Mouse (Mus musculus) hematopoietic stem cell, adult 5-6 weeks (primary cell): Measurements from ENCODE around the gene Hcn4. TPM values are rescaled to one million over a fixed set of nuclear protein-coding genes. Genes with fewer than 3 reads are reported as not detected.

Experiments used
- ATAC-seq, 2 experiments: fragments of 125-278 bp in 1 of 2; replicated peaks in 1 of 2; 2 replicates each; pipeline ENCODE4 v1.8.0; 2016 to 2017; ENCODE audit warnings: inconsistent platforms in 2 of 2, mild to moderate bottlenecking in 2 of 2, moderate number of reproducible peaks in 2 of 2, low read depth in 1 of 2, moderate TSS enrichment in 1 of 2; ENCODE audit not compliant: low FRiP score in 2 of 2, poor library complexity in 2 of 2, severe bottlenecking in 2 of 2, insufficient read depth in 1 of 2, low TSS enrichment in 1 of 2
- total RNA-seq: library from RNA; stranded (forward); fragments of 172-1452, 232-1000 nt; gene quantifications from 2 replicates; pipeline ENCODE4 v1.2.3, GENCODE M21; 2017

The Hcn4 gene
- total RNA-seq, 1 experiment from 2014 or later, result not detected

GRCm38 (mm10) chr9:58838504-58838903 lies 15.3 kb downstream of the Hcn4 start:
- no peak for ATAC-seq

DNA sequence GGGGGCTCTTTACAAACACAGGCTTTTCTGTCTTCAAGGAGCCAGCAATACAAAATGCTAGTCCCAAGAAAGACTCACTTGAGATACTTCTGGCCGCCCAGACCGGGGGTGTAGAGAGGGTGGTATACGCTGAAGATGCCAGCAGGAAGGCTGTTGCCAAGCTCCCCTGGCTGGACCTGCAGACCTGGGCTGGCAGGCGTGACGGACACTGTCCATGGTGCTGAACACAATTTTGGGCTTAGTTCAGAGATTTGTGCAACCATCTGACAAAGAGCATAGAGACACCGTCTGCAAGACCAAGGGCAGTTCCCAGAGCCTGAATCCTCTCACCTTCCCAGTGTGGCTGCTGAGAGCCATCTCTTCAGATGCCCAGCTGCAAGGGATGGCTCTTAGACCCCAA lies 18.4 kb downstream of the Hcn4 start:
- ATAC-seq, result no peak

DNA sequence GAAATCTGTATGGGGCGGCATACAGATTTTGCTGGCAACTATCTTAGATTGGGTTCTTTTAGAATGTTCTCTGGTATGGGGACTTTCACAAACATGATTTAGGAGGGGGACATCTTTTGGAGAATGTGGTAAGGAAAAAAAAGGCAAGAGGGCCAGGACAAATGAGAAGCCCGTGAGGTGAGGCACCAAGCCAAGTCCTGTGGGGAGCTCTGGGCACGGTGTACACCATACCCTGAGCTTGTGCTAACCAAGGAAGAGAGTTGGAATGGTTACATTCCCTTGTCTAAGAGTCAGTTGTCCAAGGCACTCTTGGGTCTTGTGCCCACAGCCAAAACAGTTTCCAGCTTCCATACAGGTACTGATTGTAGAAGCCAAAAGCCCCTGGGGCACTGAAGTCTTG lies 21.4 kb downstream of the Hcn4 start:
- ATAC-seq, result no peak

- 0 out of 4 replicates have a peak, but pooled peaks of 1 of the 2 experiments have one; percentile 17 for ATAC-seq
These were observed 23.8 kb downstream of the Hcn4 start for GRCm38 (mm10) chr9:58847008-58847407.

GRCm38 (mm10) chr9:58847676-58848075 lies 24.5 kb downstream of the Hcn4 start:
- ATAC-seq, result no peak

GRCm38 (mm10) chr9:58849576-58850315 lies 26.5 kb downstream of the Hcn4 start:
- ATAC-seq, result no peak

- ATAC-seq, result no peak
These were observed 31.7 kb downstream of the Hcn4 start for GRCm38 (mm10) chr9:58854931-58855330.

DNA sequence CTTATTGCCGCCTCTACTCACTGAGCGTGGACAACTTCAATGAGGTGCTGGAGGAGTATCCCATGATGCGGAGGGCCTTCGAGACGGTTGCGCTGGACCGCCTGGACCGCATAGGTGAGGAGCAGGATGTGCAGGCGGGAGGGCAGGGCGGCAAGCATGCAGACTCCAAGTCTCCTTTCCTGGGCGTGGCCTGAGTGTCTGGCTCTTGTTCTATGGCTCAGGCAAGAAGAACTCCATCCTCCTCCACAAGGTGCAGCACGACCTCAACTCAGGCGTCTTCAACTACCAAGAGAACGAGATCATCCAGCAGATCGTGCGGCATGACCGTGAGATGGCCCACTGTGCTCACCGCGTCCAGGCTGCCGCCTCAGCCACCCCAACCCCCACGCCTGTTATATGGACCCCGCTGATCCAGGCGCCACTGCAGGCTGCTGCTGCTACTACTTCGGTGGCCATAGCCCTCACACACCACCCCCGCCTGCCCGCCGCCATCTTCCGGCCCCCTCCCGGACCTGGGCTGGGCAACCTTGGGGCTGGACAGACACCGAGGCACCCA lies 35.9 kb downstream of the Hcn4 start:
- ATAC-seq, result no peak

DNA sequence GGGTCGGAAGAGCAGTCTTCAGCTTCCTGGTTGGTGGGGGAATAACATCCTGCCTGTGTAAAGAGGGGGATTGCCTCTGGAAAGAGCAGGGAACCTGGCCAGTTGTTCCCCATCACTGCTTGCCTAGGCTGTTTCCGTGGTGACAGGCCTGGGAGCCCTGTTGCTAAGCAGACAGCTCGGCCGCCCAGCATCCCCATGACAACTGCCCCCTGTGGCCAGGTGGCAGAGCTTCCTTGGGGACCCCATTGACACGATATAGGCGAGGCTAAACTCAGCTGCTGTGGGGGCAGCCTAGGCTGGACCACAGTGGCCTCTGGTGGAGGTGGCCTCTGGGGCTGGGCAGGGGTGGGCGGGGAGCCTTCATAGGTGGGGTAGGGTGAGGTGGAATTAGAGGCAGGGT lies 40.6 kb downstream of the Hcn4 start:
- no peak for ATAC-seq

DNA sequence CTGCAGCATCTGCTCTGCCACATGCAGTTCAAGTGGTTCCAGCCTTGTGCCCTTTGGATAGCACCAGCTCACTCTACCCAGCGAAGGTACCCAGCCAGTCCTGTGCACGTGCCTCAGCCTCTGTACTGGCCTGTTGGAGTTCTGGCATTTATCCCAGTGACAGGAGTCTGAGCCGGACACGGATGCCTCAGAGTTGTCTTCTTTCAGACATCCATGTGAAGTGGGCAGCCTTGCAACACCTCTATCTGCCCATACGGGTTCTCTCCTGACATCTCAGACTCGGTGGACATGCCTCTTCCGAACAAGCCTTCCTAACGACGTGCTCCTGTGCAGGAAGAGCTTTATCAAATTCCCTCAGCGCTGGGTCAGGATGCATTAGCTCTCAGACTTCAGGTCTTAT lies 47.9 kb downstream of the Hcn4 start:
- ATAC-seq, result no peak

GRCm38 (mm10) chr9:58873541-58874324 lies 50.5 kb downstream of the Hcn4 start:
- ATAC-seq, result peak in 1 of 2 experiments; percentile 53; a peak in 2 of 4 replicates

GRCm38 (mm10) chr9:58874354-58874753 lies 51.1 kb downstream of the Hcn4 start:
- no peak for ATAC-seq

DNA sequence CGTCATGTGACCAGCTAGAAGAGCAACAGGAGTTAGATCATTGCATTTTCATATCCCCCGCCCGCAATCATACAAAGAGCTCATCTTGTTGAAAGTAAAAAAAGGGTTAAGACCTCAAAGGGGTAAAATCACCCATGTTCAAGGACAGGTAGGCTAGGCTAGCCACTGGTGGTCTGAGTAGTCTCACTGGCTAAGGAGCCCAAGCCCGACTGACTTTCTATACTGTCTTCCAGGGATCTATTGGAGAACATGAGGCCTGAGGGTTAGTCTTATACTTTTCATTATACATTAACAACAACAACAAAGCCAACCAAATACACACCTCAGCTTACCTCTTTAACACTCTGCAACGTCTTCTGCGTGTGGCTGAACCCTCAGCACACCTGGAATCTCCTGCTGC lies 52.2 kb downstream of the Hcn4 start:
- no peak for ATAC-seq

GRCm38 (mm10) chr9:58876946-58877625 lies 53.9 kb downstream of the Hcn4 start:
- ATAC-seq, result no peak

DNA sequence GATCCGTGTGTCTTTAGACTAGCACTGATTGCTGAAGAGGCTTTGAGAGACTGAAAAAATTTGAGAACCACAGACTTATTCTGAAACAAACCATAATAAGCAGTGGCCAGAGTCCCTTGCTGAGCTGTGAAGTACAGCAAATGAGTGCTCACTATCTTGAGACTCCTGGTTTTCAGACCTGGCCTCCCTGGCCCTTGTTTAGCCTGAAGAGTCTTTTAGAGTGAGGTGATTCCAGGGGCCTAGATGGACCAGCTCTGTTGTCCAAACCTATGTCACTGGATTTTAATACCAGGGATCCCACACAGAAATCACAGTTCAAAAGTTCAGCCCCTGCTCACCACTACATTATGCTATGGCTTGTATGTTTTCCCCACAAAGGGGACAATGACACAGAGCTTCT lies 56.6 kb downstream of the Hcn4 start:
- ATAC-seq, result no peak

GRCm38 (mm10) chr9:58882686-58883085 lies 59.5 kb downstream of the Hcn4 start:
- no peak for ATAC-seq

GRCm38 (mm10) chr9:58889782-58890448 lies 66.7 kb downstream of the Hcn4 start:
- no peak for ATAC-seq
